Mouse (Mus musculus) neutrophil, adult 5-6 weeks (primary cell): ENCODE results near the gene Mlycd. TPM values are rescaled to one million over a fixed set of nuclear protein-coding genes. Genes with fewer than 3 reads are reported as not detected.
A peak's percentile ranks its signal among the peaks of the same experiment; 100 is the strongest.

Experiments used
- ATAC-seq: fragments of 151-379, 151-347 bp; 2 replicates; pipeline ENCODE4 v1.8.0; 2017; ENCODE audit warnings: mild to moderate bottlenecking, moderate TSS enrichment; ENCODE audit not compliant: insufficient number of reproducible peaks, poor library complexity, low FRiP score, severe bottlenecking; ENCODE audit errors: extremely low read depth
- total RNA-seq: library from RNA; stranded (forward); fragments of 200-1000 nt; gene quantifications from 2 replicates; pipeline ENCODE4 v1.2.3, GENCODE M21; 2017

The Mlycd gene
- total RNA-seq, 1 experiment from 2014 or later: 10.9 TPM

GRCm38 (mm10) chr8:119428350-119428740 lies 33.7 kb downstream of the Mlycd start:
- no peak for ATAC-seq

DNA sequence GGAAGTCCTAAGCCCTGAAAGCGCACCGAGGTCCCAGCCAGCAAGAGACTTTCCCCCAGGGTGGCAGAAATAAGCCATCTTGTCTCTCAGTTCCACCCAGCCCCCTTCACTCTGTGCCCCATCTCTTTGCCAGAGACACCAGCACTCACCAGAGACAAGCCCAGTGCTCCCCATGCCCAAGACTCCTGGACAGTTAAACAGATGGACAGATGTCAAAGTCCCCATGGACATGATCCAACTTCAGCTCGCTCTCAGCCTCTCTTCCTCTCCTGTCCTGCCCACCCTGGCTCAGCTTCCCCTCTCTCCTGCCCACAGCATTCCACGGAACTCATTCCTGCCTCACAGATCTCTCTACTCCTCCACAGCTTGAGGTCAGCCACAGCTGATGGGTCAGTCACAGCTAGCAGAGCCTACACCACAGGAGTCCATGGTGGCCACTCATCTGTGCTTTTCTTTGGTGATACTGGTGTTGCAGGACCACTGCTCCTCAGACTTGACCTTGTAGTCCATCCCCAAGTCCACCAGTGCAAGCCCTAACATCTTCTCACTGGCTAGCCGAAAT lies 34.2 kb downstream of the Mlycd start:
- ATAC-seq: no peak

DNA sequence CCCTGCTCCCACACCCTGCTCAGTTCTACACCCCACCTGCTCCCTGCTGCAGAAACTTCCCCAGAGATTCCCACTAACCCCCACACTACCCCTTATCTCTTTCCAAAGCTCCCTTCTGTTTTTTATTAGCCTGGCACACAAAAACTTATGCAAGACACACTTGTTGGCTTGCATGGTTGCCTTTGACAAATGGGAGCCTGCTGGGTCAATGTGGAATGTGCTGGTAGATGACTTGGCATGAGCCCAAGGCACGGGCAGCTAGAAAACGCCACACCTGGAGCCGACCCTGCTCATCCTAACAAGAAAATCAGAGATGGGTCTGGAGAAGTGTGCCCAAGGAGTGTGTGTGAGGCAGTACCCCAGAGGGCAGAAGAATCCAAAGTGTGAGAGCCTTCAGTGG lies 34.9 kb downstream of the Mlycd start:
- ATAC-seq: no peak

DNA sequence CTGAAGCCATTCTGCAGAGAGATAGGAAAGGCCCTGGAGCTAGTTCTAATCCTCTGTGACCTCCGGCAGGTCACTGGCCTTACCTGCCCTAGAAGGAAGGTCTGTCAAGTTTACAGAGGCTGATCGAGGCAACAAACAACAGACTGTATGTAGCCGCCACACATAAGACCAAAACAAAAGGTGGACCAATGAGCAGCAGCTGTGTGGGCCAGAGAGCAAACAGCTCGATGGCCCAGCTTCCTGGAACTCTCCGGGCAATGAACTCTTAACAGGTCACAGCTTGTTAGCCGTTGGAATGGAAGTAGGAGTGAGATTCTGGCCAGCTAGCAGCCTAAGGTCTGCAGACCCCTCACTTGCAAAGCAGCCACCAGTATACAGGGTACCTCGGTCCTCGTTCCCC lies 35.6 kb downstream of the Mlycd start:
- ATAC-seq: no peak

DNA sequence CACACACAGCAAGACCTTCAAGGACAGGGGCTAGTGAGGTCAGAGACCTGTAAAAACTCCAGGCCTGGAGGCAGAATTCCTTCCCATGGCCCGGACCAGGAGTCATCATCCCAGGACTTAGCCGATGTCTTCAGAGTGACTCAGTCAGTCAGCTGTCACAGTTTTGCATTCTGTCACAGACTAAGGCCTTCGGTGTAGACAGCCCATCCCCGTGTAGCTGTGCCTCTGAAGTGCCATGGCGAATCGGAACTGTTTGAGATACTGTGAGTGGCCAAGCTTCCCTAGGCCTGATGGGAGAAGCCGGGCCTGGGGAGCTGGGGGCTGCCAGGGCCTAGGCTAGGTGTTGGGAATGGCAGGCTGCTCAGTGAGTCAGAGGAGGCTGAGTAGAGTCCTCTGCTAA lies 36.0 kb downstream of the Mlycd start:
- no peak for ATAC-seq

GRCm38 (mm10) chr8:119432372-119432771 lies 37.7 kb downstream of the Mlycd start:
- no peak for ATAC-seq

GRCm38 (mm10) chr8:119433582-119434174 lies 39.0 kb downstream of the Mlycd start, which contains the start of gene Osgin1:
Osgin1 (plus strand) TSS chr8:119434124.
- no peak for ATAC-seq

GRCm38 (mm10) chr8:119434569-119434968 lies 39.9 kb downstream of the Mlycd start:
- ATAC-seq: no peak

- no peak for ATAC-seq
These were observed 40.8 kb downstream of the Mlycd start for GRCm38 (mm10) chr8:119435527-119435926.

GRCm38 (mm10) chr8:119436331-119436730 lies 41.7 kb downstream of the Mlycd start:
- no peak for ATAC-seq

GRCm38 (mm10) chr8:119436933-119437332 lies 42.3 kb downstream of the Mlycd start:
- peak; percentile 73 for ATAC-seq

GRCm38 (mm10) chr8:119437506-119437905 lies 42.8 kb downstream of the Mlycd start:
- ATAC-seq: peak; percentile 21; the same call in 1 of the 2 replicates

- ATAC-seq: no peak
These were observed 44.2 kb downstream of the Mlycd start for GRCm38 (mm10) chr8:119438876-119439275.

DNA sequence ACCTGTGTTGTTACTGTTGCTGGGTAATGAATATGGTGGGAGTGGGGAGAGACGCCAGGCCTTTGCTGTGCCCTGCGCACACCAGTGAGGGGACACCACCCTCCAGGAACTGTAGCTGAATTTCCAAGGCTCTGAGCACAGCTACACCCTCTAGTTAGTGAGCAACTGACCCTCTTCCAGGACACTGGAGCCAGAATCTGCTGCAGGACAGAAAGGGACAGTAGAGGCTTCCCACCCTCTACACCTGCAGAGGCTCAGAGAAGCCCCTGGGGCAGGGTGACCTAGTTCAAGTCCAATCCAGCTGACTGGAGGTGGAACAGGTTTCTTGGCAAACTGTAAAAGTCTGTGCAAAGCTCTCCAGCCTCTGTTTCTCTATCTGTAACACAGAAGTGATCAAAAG lies 44.7 kb downstream of the Mlycd start:
- no peak for ATAC-seq

DNA sequence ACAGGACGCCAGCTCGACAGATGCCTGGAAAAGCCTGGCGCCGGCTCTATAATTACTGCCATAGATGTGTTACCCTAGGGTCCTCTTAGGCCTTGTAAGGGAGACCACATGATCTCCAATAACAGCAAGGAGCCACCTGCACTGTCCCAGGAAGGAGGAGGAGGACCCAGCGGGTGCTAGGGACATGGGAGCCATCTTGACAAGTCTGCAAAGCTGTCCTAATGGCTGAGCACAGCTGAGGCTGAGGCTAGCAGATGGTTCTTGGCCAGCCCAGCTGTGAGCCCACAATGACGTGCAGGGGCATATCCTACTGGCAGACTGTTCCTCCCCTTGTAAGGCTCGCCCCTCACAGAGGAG lies 45.2 kb downstream of the Mlycd start:
- no peak for ATAC-seq

- no peak for ATAC-seq
These were observed 45.7 kb downstream of the Mlycd start for GRCm38 (mm10) chr8:119440250-119440951.

DNA sequence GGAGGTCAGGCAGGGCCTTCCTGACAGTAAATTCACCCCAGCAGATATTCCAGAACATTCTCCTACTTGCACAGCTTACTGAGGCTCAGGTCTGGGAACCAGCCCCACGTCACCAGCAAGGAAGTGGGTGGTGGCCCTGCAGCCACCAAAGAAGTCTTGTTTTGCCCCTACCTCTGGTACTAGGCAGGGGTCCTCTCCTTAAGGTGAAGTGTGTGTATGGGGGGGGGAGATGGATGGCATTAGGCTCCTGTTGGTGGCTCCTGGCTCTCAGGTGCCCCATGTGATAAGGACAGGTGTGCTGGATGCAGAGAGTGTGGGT lies 46.2 kb downstream of the Mlycd start:
- ATAC-seq: no peak

- ATAC-seq: no peak
These were observed 47.3 kb downstream of the Mlycd start for GRCm38 (mm10) chr8:119442013-119442412.

DNA sequence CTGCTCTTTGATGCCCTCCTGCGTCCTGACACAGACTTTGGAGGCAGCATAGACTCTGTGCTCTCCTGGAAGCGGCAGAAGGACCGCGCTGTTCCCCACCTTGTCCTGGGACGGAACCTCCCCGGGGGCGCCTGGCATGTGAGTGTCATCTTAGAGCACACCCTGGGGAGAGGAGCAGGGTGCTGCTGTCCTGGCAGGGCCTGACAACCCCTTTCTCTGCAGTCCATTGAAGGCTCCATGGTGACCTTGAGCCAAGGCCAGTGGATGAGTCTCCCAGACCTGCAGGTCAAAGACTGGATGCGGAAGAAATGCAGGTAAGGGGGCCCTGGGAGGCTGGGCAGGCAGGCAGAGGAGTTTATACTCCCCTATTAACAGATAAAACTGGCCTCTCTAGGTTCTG lies 48.3 kb downstream of the Mlycd start:
- no peak for ATAC-seq

- ATAC-seq: peak; percentile 23; the same call in 1 of the 2 replicates
These were observed 51.7 kb downstream of the Mlycd start, which contains the start of gene Necab2 for GRCm38 (mm10) chr8:119446211-119446989. Necab2 (plus strand) TSS chr8:119446719.
